Mouse (Mus musculus): ENCODE measurements around the gene Aldh18a1.

Gene Aldh18a1

GRCm38 (mm10) chr19:40532525-40532924, 55.7 kb downstream of the Aldh18a1 start:
- in situ Hi-C loops (cut with MboI, MseI) = no loop called here

- in situ Hi-C loops (cut with MboI, MseI) = no loop called here
These were observed 57.9 kb downstream of the Aldh18a1 start for GRCm38 (mm10) chr19:40530323-40530722.

- in situ Hi-C loops (cut with MboI, MseI) = no loop called here
These were observed 60.0 kb downstream of the Aldh18a1 start for GRCm38 (mm10) chr19:40528254-40528653.

- in situ Hi-C loops (cut with MboI, MseI) = no loop called here
These were observed 61.8 kb downstream of the Aldh18a1 start for GRCm38 (mm10) chr19:40526367-40527014.

- in situ Hi-C loops (cut with MboI, MseI) = loop anchor here (25.0 kb wide), 1 partner anchor 839 kb away; no protein-coding TSS in a partner anchor
These were observed 64.7 kb downstream of the Aldh18a1 start for GRCm38 (mm10) chr19:40523431-40524005.

GRCm38 (mm10) chr19:40520403-40520802, 67.9 kb downstream of the Aldh18a1 start:
- in situ Hi-C loops (cut with MboI, MseI) = loop anchor here (25.0 kb wide), 1 partner anchor 842 kb away; no protein-coding TSS in a partner anchor

- in situ Hi-C loops (cut with MboI, MseI) = loop anchor here (25.0 kb wide), 1 partner anchor 844 kb away; no protein-coding TSS in a partner anchor
These were observed 69.6 kb downstream of the Aldh18a1 start for GRCm38 (mm10) chr19:40518706-40519105.

- in situ Hi-C loops (cut with MboI, MseI) = loop anchor here (25.0 kb wide), 1 partner anchor 847 kb away; no protein-coding TSS in a partner anchor
These were observed 72.7 kb downstream of the Aldh18a1 start for GRCm38 (mm10) chr19:40515596-40515995.

- in situ Hi-C loops (cut with MboI, MseI) = loop anchor here (5.0 to 25.0 kb wide), 2 partner anchors 252 to 848 kb away; no protein-coding TSS in a partner anchor
These were observed 73.9 kb downstream of the Aldh18a1 start for GRCm38 (mm10) chr19:40514376-40514775.

GRCm38 (mm10) chr19:40513632-40514078, 74.6 kb downstream of the Aldh18a1 start, which contains the start of gene Sorbs1:
Sorbs1 (minus strand) TSS chr19:40513779.
- in situ Hi-C loops (cut with MboI, MseI) = loop anchor here (5.0 to 25.0 kb wide), 2 partner anchors 251 to 849 kb away; no protein-coding TSS in a partner anchor

GRCm38 (mm10) chr19:40512500-40513421, 75.5 kb downstream of the Aldh18a1 start:
- in situ Hi-C loops (cut with MboI, MseI) = loop anchor here (5.0 to 25.0 kb wide), 2 partner anchors 250 to 850 kb away; no protein-coding TSS in a partner anchor

- in situ Hi-C loops (cut with MboI, MseI) = loop anchor here (5.0 to 25.0 kb wide), 2 partner anchors 249 to 851 kb away; no protein-coding TSS in a partner anchor
These were observed 76.5 kb downstream of the Aldh18a1 start for GRCm38 (mm10) chr19:40511679-40512309.

- in situ Hi-C loops (cut with MboI, MseI) = loop anchor here (5.0 to 25.0 kb wide), 2 partner anchors 249 to 851 kb away; no protein-coding TSS in a partner anchor
These were observed 77.2 kb downstream of the Aldh18a1 start for GRCm38 (mm10) chr19:40511100-40511439.

GRCm38 (mm10) chr19:40510387-40511099, 77.7 kb downstream of the Aldh18a1 start:
- in situ Hi-C loops (cut with MboI, MseI) = loop anchor here (5.0 to 25.0 kb wide), 2 partner anchors 248 to 852 kb away; no protein-coding TSS in a partner anchor

GRCm38 (mm10) chr19:40509274-40509673, 79.0 kb downstream of the Aldh18a1 start:
- in situ Hi-C loops (cut with MboI, MseI) = loop anchor here (25.0 kb wide), 1 partner anchor 853 kb away; no protein-coding TSS in a partner anchor

- in situ Hi-C loops (cut with MboI, MseI) = loop anchor here (25.0 kb wide), 1 partner anchor 853 kb away; no protein-coding TSS in a partner anchor
These were observed 79.4 kb downstream of the Aldh18a1 start for GRCm38 (mm10) chr19:40508851-40509250.

GRCm38 (mm10) chr19:40506965-40507364, 81.3 kb downstream of the Aldh18a1 start:
- in situ Hi-C loops (cut with MboI, MseI) = loop anchor here (25.0 kb wide), 1 partner anchor 855 kb away; no protein-coding TSS in a partner anchor

- in situ Hi-C loops (cut with MboI, MseI) = loop anchor here (25.0 kb wide), 1 partner anchor 858 kb away; no protein-coding TSS in a partner anchor
These were observed 83.9 kb downstream of the Aldh18a1 start for GRCm38 (mm10) chr19:40504336-40504735.
